Mouse (Mus musculus): ENCODE measurements around the gene Olfr1358.
A peak's percentile ranks its signal among the peaks of the same experiment; 100 is the strongest.

GRCm38 (mm10) chr10:78481928-78482499 is 35.2 kb upstream of the Olfr1358 start:
- TF ChIP-seq CTCF (conservative IDR thresholded peaks at IDR 0.05; ENCODE audit: low read length) (peak; percentile 21; the same call in 1 of the 2 replicates), NANOG (IDR thresholded peaks at IDR 0.05; ENCODE audit: borderline replicate concordance, low read length) (no peak)
